Mouse (Mus musculus) intestine, embryonic 15.5 days (tissue): ENCODE data around the gene Khdc1a. TPM values are rescaled to one million over a fixed set of nuclear protein-coding genes. Genes with fewer than 3 reads are reported as not detected.

Experiments
- polyA plus RNA-seq: library from polyadenylated mRNA; unstranded; fragments of >200 nt; fragmentation: Nextera tagmentation; extraction: Ambion mirVana; gene quantifications from 2 replicates; pipeline ENCODE4 v1.2.1, GENCODE M21; 2015

Khdc1a gene
- polyA plus RNA-seq, 1 experiment from 2014 or later = not detected

Other genes starting within 250 kb of the Khdc1a start
- 13.5 and 13.7 TPM in 2 replicates for gene Tmem14a, start 131.1 kb upstream of the Khdc1a start, polyA plus RNA-seq
- gene Gsta3, start 109.1 kb upstream of the Khdc1a start, polyA plus RNA-seq = 15.4 and 15.6 TPM in 2 replicates
- not detected in 2 replicates for gene Khdc1c, start 18.7 kb downstream of the Khdc1a start, polyA plus RNA-seq
- gene Khdc1b, start 33.9 kb downstream of the Khdc1a start, polyA plus RNA-seq = not detected in 2 replicates